Mouse (Mus musculus): Measurements from ENCODE around the gene Ctf2.

The Ctf2 gene

GRCm38 (mm10) chr7:127681888-127682553, 49.9 kb downstream of the Ctf2 start:
- no peak for DNase-seq

GRCm38 (mm10) chr7:127680541-127680940, 51.4 kb downstream of the Ctf2 start:
- DNase-seq, result no peak

GRCm38 (mm10) chr7:127678811-127679210, 53.2 kb downstream of the Ctf2 start:
- no peak for DNase-seq

- no peak for DNase-seq
Measured at GRCm38 (mm10) chr7:127677609-127678008, 54.4 kb downstream of the Ctf2 start.

GRCm38 (mm10) chr7:127677077-127677476, 54.9 kb downstream of the Ctf2 start:
- DNase-seq, result peak; percentile 65

- peak; percentile 51 for DNase-seq
Measured at GRCm38 (mm10) chr7:127675391-127675811, 56.6 kb downstream of the Ctf2 start.

- DNase-seq, result peak; percentile 92
Measured at GRCm38 (mm10) chr7:127674977-127675376, 57.0 kb downstream of the Ctf2 start.

GRCm38 (mm10) chr7:127672776-127673175, 59.2 kb downstream of the Ctf2 start:
- no peak for DNase-seq

GRCm38 (mm10) chr7:127671880-127672774, 59.8 kb downstream of the Ctf2 start:
- no peak for DNase-seq
